Mouse (Mus musculus) thymus, adult 2 months (tissue): ENCODE measurements around the gene Clstn2.

Experiments used
- CTCF ChIP-seq: fragments of 200-500 bp; IDR thresholded peaks from 2 replicates; pipeline ENCODE4 v1.5.1; 2012; ENCODE audit warnings: mild to moderate bottlenecking, control low read depth, low read length, moderate library complexity, borderline replicate concordance; ENCODE audit not compliant: control insufficient read depth, poor library complexity, insufficient read depth; ENCODE audit errors: extremely low read depth
- POLR2A ChIP-seq: fragments of 200-500 bp; IDR thresholded peaks from 2 replicates; pipeline ENCODE4 v1.6.1; 2012; ENCODE audit warnings: mild to moderate bottlenecking, low read length, control low read depth, moderate library complexity; ENCODE audit not compliant: control insufficient read depth, poor library complexity, insufficient read depth; ENCODE audit errors: extremely low read depth

DNA sequence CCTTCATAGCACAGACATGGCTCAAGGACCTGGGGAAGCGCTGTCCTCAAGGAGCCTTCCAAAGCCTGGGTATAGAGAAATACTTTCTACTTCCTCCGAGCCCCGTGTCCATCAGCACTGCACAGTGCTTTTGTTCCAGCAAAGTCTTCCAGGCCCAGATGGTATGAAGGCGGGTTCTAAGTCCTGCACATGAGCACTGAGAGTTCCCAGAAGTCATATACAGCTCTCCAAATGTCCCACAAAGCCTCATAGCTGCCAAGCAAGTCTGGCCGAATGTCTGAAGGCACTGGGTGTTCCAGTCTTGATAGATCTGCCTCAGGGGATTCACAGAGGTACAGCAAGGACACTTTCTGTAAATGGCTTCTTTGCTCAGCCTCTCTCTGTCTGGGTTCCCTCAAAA, 14.3 kb downstream of the Clstn2 start:
- TF ChIP-seq POLR2A = no peak
- no peak for TF ChIP-seq CTCF
